Mouse (Mus musculus) spleen, adult 2 months (tissue): ENCODE results near the gene Ptprf. TPM values are rescaled to one million over a fixed set of nuclear protein-coding genes. Genes with fewer than 3 reads are reported as not detected.
A peak's percentile ranks its signal among the peaks of the same experiment; 100 is the strongest.

ENCODE experiments used
- DNase-seq, 2 experiments: peaks; one replicate each; pipeline versions ENCODE4 v3.0.0 to v3.0.0-alpha.2; 2012 to 2021; ENCODE audit warnings: low spot score in 2 of 2, low read depth in 1 of 2
- H3K27ac ChIP-seq: fragments of 200-500 bp; 2 replicates; pipeline ENCODE4 v1.5.1; 2012; ENCODE audit warnings: low read length, inconsistent platforms; ENCODE audit not compliant: insufficient read depth
- H3K27me3 ChIP-seq: fragments of 200-500 bp; 2 replicates; pipeline ENCODE4 v1.6.1; 2012; ENCODE audit warnings: mild to moderate bottlenecking, moderate library complexity, low read length, inconsistent platforms; ENCODE audit not compliant: control insufficient read depth, insufficient read depth
- H3K36me3 ChIP-seq: fragments of 200-500 bp; 2 replicates; pipeline ENCODE4 v1.6.1; 2012; ENCODE audit warnings: mild to moderate bottlenecking, low read length, inconsistent platforms; ENCODE audit not compliant: control insufficient read depth, insufficient read depth
- H3K4me1 ChIP-seq: fragments of 200-500 bp; 2 replicates; pipeline ENCODE4 v1.6.1; 2011; ENCODE audit warnings: inconsistent platforms; ENCODE audit not compliant: control insufficient read depth, insufficient read depth, insufficient read length
- H3K4me3 ChIP-seq: fragments of 200-500 bp; 2 replicates; pipeline ENCODE4 v1.5.1; 2011; ENCODE audit warnings: mild to moderate bottlenecking, inconsistent platforms; ENCODE audit not compliant: insufficient read depth, insufficient read length; ENCODE audit errors: extremely low read depth
- CTCF ChIP-seq: fragments of 200-500 bp; IDR thresholded peaks from 2 replicates; pipeline ENCODE4 v1.5.1; 2011; ENCODE audit warnings: mild to moderate bottlenecking, inconsistent platforms; ENCODE audit not compliant: insufficient read depth, insufficient read length, insufficient replicate concordance; ENCODE audit errors: extremely low read depth
- POLR2A ChIP-seq: fragments of 200-500 bp; IDR thresholded peaks from 2 replicates; pipeline ENCODE4 v1.6.1; 2011; ENCODE audit warnings: low read depth, low read length, inconsistent platforms
- WGBS: fragments of 180-500 bp; shearing (Covaris S2); methylation state at CpG from one replicate; pipeline ENCODE4 v1.1.7; 2018; 5-methylcytosine and 5-hydroxymethylcytosine counted together
- polyA plus RNA-seq: library from polyadenylated mRNA; depleted of rRNA; stranded (reverse); fragments of >200 nt; gene quantifications from 2 replicates; pipeline ENCODE4 v1.2.3, GENCODE M21; 2012

Ptprf gene
- polyA plus RNA-seq, 1 experiment: 10.1 TPM

GRCm38 (mm10) chr4:118219487-118219886 lies 71.7 kb downstream of the Ptprf start:
- TF ChIP-seq POLR2A (no peak), CTCF (no peak)
- Histone ChIP-seq H3K27me3 (no peaks in the 10 kb centered on the region), H3K4me1 (no peaks in the 10 kb centered on the region), H3K36me3 (no peaks in the 10 kb centered on the region), H3K4me3 (no peak overlapping the region), H3K27ac (no peak overlapping the region)
- no peak for DNase-seq
- WGBS: 94% methylated on average over 6 of the region's 6 CpGs

DNA sequence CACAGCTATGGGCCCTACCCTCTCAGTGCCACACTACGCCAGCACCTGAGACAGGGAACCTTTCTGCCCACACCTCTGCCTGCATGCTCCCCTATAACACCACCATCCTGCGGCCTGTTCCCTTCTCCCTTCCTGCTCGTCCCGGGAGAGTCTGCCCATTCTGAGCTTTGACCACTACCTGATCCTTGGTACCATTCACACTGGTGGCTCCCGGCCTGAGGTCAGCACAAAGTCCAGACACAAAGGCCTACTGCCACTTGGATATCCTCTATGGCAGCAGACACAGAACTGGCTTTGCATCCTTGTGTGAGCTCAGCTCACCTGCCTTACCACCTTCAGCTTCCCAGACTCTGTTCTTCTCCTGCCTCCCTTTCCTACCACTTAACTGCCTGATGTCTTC lies 72.7 kb downstream of the Ptprf start:
- H3K36me3 ChIP-seq: no peaks in the 10 kb centered on the region
- H3K4me3 ChIP-seq: no peak overlapping the region
- 89% methylated on average over 5 of the region's 5 CpGs for WGBS
- no peaks in the 10 kb centered on the region for H3K27me3 ChIP-seq
- H3K4me1 ChIP-seq: no peaks in the 10 kb centered on the region
- DNase-seq: no peak
- H3K27ac ChIP-seq: no peak overlapping the region
- TF ChIP-seq CTCF (no peak), POLR2A (no peak)

- Histone ChIP-seq H3K36me3 (no peaks in the 10 kb centered on the region), H3K4me3 (no peak overlapping the region), H3K27me3 (no peaks in the 10 kb centered on the region), H3K27ac (no peak overlapping the region), H3K4me1 (no peaks in the 10 kb centered on the region)
- peak; percentile 47; the same call in 1 of the 2 replicates for TF ChIP-seq CTCF
- no peak for TF ChIP-seq POLR2A
- 79% methylated on average over 17 of the region's 17 CpGs for WGBS
- DNase-seq: peak in 1 of 2 experiments; percentile 51
Observed at GRCm38 (mm10) chr4:118216726-118217595, 74.2 kb downstream of the Ptprf start.

GRCm38 (mm10) chr4:118214891-118215290 lies 76.3 kb downstream of the Ptprf start:
- Histone ChIP-seq H3K36me3 (no peaks in the 10 kb centered on the region), H3K4me1 (no peaks in the 10 kb centered on the region), H3K27ac (no peak overlapping the region), H3K27me3 (no peaks in the 10 kb centered on the region), H3K4me3 (no peak overlapping the region)
- 93% methylated on average over 1 of the region's 1 CpGs for WGBS
- DNase-seq: no peak
- TF ChIP-seq CTCF: no peak
- TF ChIP-seq POLR2A: no peak

GRCm38 (mm10) chr4:118206918-118207640 lies 84.1 kb downstream of the Ptprf start:
- 83% methylated on average over 10 of the region's 10 CpGs for WGBS
- no peak overlapping the region for H3K4me3 ChIP-seq
- DNase-seq: no peak
- H3K4me1 ChIP-seq: no peaks in the 10 kb centered on the region
- H3K27me3 ChIP-seq: no peaks in the 10 kb centered on the region
- TF ChIP-seq CTCF (no peak), POLR2A (no peak)
- H3K36me3 ChIP-seq: no peaks in the 10 kb centered on the region
- no peak overlapping the region for H3K27ac ChIP-seq

GRCm38 (mm10) chr4:118205906-118206305 lies 85.3 kb downstream of the Ptprf start:
- H3K36me3 ChIP-seq: no peaks in the 10 kb centered on the region
- no peak overlapping the region for H3K4me3 ChIP-seq
- DNase-seq: no peak
- H3K27ac ChIP-seq: no peak overlapping the region
- TF ChIP-seq POLR2A (no peak), CTCF (no peak)
- H3K27me3 ChIP-seq: no peaks in the 10 kb centered on the region
- 95% methylated on average over 2 of the region's 2 CpGs for WGBS
- H3K4me1 ChIP-seq: no peaks in the 10 kb centered on the region
